Mouse (Mus musculus) heart, adult 8-10 months (tissue): ENCODE measurements around the gene Brpf3. TPM values are rescaled to one million over a fixed set of nuclear protein-coding genes. Genes with fewer than 3 reads are reported as not detected.

Experiments
- DNase-seq: peaks from one replicate; pipeline ENCODE4 v3.0.0; 2022; ENCODE audit warnings: low spot score
- total RNA-seq, 4 experiments: library from RNA; stranded (reverse); gene quantifications; 2 replicates each; pipeline ENCODE4 v1.2.4; 2022

Gene Brpf3
- total RNA-seq, 4 experiments from 2014 or later = 8.5 to 15.3 (median 14.6) TPM

DNA sequence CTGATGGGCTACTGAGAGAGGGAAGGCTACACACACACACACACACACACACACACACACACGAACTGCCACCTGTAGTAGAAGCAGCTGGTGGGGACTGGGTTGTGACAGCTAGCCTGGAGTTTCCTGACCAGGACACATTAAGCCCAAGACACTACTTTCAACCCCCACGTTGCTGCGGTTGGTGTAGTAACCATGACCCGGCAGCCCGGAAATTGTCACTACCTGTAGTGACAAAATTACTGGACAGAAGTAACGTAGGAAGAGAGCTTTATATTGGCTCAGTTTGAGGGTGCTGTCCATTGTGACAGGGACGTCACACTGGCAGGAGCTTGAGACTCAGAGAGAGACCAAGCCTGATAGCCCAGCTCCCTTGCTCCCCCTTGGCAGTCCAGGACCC lies 71.4 kb downstream of the Brpf3 start:
- DNase-seq = no peak

- DNase-seq = no peak
Observed at GRCm38 (mm10) chr17:28874216-28874615, 73.3 kb downstream of the Brpf3 start.

DNA sequence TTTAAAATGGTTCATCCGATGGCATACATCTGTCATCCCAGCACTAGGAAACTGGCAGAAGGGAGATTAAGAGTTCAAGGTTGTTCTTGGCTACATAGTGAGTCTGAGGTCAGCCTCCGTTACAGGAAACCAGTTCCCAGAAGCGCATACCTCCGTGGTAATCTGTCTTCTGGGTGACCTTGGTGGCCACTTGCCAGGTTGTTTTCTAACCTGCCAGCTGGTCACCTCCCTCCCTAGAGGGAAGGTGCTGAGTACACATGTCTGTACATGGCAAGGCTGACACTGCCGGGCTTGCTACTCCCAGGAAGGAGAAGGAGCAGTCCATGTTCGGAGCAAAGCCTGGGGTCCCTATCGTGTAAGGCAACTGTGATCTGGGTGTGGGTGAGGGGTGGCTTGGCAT lies 73.9 kb downstream of the Brpf3 start:
- DNase-seq = peak; percentile 53

DNA sequence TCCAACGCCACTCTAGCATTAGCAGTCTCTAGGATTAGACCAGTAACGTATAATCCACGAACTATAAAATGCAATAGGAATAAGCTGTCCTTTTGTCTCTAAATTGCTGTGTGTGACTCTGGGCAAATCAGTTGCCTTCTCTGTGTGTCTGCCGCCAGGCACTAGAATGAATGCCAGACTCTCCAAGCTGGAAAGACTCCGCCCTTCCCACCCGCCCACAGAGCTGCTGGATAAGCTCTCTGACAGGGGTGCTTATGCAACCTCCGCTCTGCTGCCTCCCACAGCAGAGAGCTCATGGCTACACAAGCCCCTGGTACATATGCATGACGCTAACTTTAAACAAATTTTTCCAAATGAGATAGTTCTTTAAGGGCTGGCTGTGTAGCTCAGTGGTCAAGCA lies 74.4 kb downstream of the Brpf3 start:
- DNase-seq = peak; percentile 52

- no peak for DNase-seq
Observed at GRCm38 (mm10) chr17:28876331-28876730, 75.4 kb downstream of the Brpf3 start.

GRCm38 (mm10) chr17:28876821-28877220 lies 75.9 kb downstream of the Brpf3 start:
- DNase-seq = no peak

DNA sequence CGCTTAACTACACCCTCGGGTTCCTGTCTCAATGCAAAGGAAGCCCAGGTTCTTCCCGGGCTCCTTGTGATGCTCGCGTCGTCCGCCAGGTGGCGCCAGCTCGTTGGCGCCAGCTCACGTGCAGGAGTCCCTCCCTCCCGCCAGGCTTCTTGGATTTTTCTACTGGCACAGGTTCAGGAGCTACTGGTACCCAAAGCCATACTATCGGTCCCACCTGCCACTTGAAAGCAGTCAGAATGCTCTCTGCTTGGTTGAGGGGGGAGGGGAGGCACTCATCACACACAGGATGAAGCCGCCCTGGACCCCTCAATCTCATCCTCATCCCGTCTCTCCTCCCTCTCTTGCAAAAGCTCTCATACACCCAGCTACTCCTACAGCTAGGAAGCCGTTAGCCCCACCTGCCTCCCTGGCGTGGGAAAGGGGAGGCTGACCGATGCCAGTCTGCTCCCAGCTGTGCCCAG lies 79.1 kb downstream of the Brpf3 start:
- peak; percentile 57 for DNase-seq

DNA sequence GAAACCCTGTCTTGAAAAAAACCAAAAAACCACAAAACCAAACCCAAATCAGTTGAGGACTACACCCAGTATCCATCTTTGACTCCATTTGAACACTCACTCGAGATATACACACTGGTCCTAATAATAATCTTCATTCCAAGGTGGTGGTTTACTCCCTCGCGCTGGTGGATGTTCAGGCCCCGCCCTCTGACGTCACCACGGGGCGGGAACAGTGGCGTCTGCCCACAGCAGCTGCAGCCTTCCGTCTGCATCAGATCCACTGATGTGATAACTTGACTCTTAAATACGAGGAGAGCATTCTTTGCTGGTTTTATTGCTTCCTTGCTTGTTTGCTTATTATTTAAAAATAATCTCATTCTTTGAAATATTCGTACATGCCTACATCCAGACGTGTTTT lies 81.4 kb downstream of the Brpf3 start:
- DNase-seq = peak; percentile 54

DNA sequence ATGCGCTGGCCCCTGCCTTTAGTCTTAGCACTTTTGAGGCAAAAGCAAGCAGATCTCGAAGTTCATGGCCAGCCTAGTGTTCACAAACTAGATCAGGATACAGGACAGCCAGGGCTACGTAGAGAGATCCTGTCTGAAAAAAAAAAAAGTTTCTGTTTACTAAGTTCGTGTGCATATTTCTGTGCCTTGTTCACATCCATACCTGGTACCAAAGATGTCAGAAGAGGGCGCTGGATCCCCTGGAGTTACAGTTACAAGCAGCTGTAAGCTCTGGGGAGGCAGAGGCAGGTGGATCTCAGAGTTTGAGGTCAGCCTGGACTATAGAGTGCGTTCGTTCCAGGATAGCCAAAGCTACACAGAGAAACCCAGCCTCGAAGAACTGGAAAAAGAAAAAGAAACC lies 81.9 kb downstream of the Brpf3 start:
- no peak for DNase-seq

GRCm38 (mm10) chr17:28883941-28884516 lies 83.1 kb downstream of the Brpf3 start:
- DNase-seq = no peak

DNA sequence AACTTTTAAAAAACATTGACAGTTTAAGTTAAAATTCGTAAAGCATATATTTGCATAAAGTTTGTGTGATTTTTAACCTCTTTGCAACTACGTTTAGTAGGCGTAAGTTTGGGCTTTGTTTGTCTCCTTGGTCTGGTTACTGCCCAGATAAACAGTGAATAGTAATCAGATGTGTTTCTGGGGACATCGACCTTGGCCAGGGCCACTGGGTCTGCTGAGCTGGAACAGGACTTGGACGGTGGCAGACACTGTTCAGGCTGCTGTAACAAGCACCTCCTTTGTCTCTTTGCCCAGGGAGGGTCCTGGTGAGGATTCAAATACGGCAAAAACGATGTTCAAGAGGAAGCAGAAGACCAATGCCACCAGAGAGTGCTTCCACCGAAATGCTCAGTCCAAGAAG lies 84.3 kb downstream of the Brpf3 start:
- no peak for DNase-seq

DNA sequence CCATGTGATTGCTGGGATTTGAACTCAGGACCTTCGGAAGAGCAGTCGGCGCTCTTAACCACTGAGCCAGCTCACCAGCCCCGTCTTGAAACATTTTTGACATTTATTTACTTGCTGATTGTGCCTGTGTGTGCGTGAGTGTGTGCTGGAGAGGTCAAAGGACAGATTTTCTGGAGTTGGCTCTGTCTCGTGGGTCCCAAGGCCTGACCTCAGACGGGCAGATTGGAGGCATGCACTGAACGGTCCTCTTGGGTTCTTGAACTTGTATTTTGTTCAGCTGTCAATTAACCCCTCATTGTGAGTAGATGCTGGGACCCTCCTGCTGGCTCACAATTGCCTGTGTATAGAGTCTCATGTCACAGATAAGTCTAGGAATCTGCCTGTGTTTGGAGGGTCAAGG lies 85.4 kb downstream of the Brpf3 start:
- DNase-seq = no peak

Other genes starting within 250 kb of the Brpf3 start
- gene Clps, start 240.3 kb upstream of the Brpf3 start, total RNA-seq = not detected
- not detected for gene Lhfpl5, start 225.4 kb upstream of the Brpf3 start, total RNA-seq
- 10 to 100 TPM; 30.8 to 38.3 (median 35.2) TPM for gene Srpk1, start 178.4 kb upstream of the Brpf3 start, total RNA-seq
- under 1 TPM in 2 of 4 experiments, not detected in 2; 0.37 to 0.65 TPM for gene Slc26a8, start 110.9 kb upstream of the Brpf3 start, total RNA-seq
- 10 to 100 TPM; 48.9 to 61.5 (median 52.0) TPM for gene Mapk14, start 109.8 kb upstream of the Brpf3 start, total RNA-seq
- gene AC170998.1, start 75.0 kb upstream of the Brpf3 start, total RNA-seq = 1 to 10 TPM in 2 of 4 experiments, under 1 TPM in 1, not detected in 1; 0.46 to 1.5 (median 1.1) TPM
- gene Mapk13, start 31.8 kb upstream of the Brpf3 start, total RNA-seq = under 1 TPM in 2 of 4 experiments, not detected in 2; 0.16 to 0.83 TPM
- gene Pnpla1, start 57.3 kb downstream of the Brpf3 start, total RNA-seq = under 1 TPM in 2 of 4 experiments, not detected in 2; 0.05 to 0.11 TPM
- under 1 TPM in 1 of 4 experiments, not detected in 3; 0.06 TPM for gene 4930539E08Rik, start 114.2 kb downstream of the Brpf3 start, total RNA-seq
- under 1 TPM in 2 of 4 experiments, not detected in 2; 0.26 to 0.31 TPM for gene Pxt1, start 142.8 kb downstream of the Brpf3 start, total RNA-seq
- gene Kctd20, start 150.9 kb downstream of the Brpf3 start, total RNA-seq = 10 to 100 TPM; 33.5 to 58.8 (median 54.0) TPM
- gene Stk38, start 206.9 kb downstream of the Brpf3 start, total RNA-seq = 10 to 100 TPM; 26.4 to 31.4 (median 29.0) TPM
- 10 to 100 TPM; 52.6 to 73.3 (median 70.5) TPM for gene Srsf3, start 231.5 kb downstream of the Brpf3 start, total RNA-seq